Mouse (Mus musculus): ENCODE data around the gene Prpf40b. TPM values are rescaled to one million over a fixed set of nuclear protein-coding genes. Genes with fewer than 3 reads are reported as not detected.

Gene Prpf40b
- total and polyA plus RNA-seq, 3 experiments, result 24.7 to 46.4 TPM; not detected in 1

DNA sequence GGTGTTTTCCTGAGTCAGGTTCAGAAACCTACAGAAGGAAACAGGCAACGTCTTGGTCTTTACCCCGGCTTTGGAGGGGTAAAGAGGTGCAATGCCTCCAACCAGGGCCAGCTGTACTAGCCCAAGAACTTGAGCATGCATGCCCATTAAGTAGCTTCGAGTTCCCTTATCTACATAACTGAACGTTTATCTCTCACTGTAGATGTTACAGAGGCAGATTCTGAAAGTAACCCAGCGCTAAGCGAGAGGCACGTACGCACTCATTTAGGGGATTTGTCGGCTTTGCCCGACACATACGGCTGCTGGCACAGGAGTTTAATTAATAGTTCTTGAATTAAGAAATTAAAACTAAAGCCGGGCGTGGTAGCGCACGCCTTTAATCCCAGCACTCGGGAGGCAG lies 600 bp upstream of the Prpf40b start:
- Histone ChIP-seq H3K27ac (ENCODE audit: control insufficient read depth, low read depth, low read length) (peak overlapping the region; percentile 0; the same call in 1 of the 2 replicates), H3K79me2 (ENCODE audit: control insufficient read depth, insufficient read depth, low read length, poor library complexity) (peaks cover 1% of the 10 kb centered on the region), H3K27me3 (ENCODE audit: control insufficient read depth in 1 of 2, insufficient read depth in 2 of 2, low read length in 2 of 2) (peaks cover 4 to 5% of the 10 kb centered on the region in 2 experiments), H3K9me3 (replicated peaks; ENCODE audit: insufficient read depth, low read length) (no peaks in the 10 kb centered on the region), H3K9ac (ENCODE audit: control insufficient read depth, low read depth, low read length, poor library complexity, severe bottlenecking) (peak overlapping the region; percentile 88), H3K4me3 (ENCODE audit: control insufficient read depth in 1 of 2, insufficient read depth in 1 of 2, low read depth in 2 of 2, low read length in 2 of 2) (peak overlapping the region; percentile 73 to 84), H3K36me3 (ENCODE audit: control insufficient read depth in 1 of 2, insufficient read depth in 2 of 2, low read length in 2 of 2) (peaks cover 0 to 5% of the 10 kb centered on the region in 2 experiments; a peak in 1 of 4 replicates), H3K4me1 (ENCODE audit: control insufficient read depth in 1 of 2, insufficient read depth in 2 of 2, low read length in 2 of 2) (peaks cover 2 to 5% of the 10 kb centered on the region in 2 experiments; a peak in 1 of 4 replicates)
- TF ChIP-seq ZMIZ1 (IDR thresholded peaks at IDR 0.05; ENCODE audit: low read depth, low read length), result peak; percentile 53; the same call in 1 of the 2 replicates
- no peak for TF ChIP-seq POLR2AphosphoS5 (IDR thresholded peaks at IDR 0.05; ENCODE audit: borderline replicate concordance, low read depth, low read length)
- TF ChIP-seq GATA1 (IDR thresholded peaks at IDR 0.05; ENCODE audit: low read depth, low read length), result peak; percentile 80
- TF ChIP-seq TBP (IDR thresholded peaks at IDR 0.05; ENCODE audit: low read depth, low read length), result 0 out of 2 replicates have a peak, but pooled peaks have one; percentile 15
- peak; percentile 41; the same call in 1 of the 2 replicates for TF ChIP-seq E2F4 (IDR thresholded peaks at IDR 0.05; ENCODE audit: borderline replicate concordance, low read depth, low read length)
- no peak for TF ChIP-seq SMC3 (IDR thresholded peaks at IDR 0.05; ENCODE audit: low read depth, low read length)
- TF ChIP-seq SIN3A (IDR thresholded peaks at IDR 0.05; ENCODE audit: low read length), result peak; percentile 68
- 0 out of 2 replicates have a peak, but pooled peaks have one; percentile 24 for TF ChIP-seq MAX (IDR thresholded peaks at IDR 0.05; ENCODE audit: low read length)
- TF ChIP-seq MYC (IDR thresholded peaks at IDR 0.05; ENCODE audit: low read depth, low read length), result 0 out of 2 replicates have a peak, but pooled peaks have one; percentile 22
- peak; percentile 78 for DNase-seq (ENCODE audit: low read depth, low spot score)

DNA sequence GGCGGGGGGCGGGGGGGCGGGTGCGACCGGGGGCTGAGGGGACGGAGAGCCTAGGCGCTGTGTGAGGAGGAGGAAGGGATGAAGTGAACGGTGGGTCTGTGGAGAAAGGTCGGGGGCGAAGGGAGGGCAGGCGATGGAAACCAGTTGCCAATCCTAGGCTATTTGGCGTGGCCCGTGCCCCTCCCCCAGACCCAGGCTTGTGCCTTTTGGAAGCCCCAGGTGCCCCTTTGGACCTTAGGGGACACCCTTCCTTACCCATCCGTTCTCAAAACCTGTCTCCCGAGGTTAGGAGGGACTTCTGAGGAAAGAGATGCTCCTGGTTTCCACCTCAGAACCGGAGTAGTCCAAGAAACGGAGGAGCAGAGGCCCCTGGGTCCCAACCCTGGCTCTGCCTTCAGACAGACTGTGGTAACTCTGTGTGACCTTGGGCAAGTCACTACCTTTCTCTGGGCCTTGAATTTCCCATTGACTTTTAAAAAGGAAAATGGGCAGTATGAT lies 646 bp downstream of the Prpf40b start, which contains the start of gene Fam186b:
TSS of gene Fam186b (minus strand) at position 405 of the 498 bp plus-strand sequence.
- DNase-seq (ENCODE audit: low read depth, low spot score), result no peak
- peaks cover 0 to 5% of the 10 kb centered on the region in 2 experiments; a peak in 1 of 4 replicates for H3K36me3 ChIP-seq (ENCODE audit: control insufficient read depth in 1 of 2, insufficient read depth in 2 of 2, low read length in 2 of 2)
- TF ChIP-seq E2F4 (IDR thresholded peaks at IDR 0.05; ENCODE audit: borderline replicate concordance, low read depth, low read length) (no peak), MYC (IDR thresholded peaks at IDR 0.05; ENCODE audit: low read depth, low read length) (no peak), MXI1 (IDR thresholded peaks at IDR 0.05; ENCODE audit: low read depth, low read length) (no peak), TCF12 (IDR thresholded peaks at IDR 0.05; ENCODE audit: low read depth, low read length) (no peak), EP300 (IDR thresholded peaks at IDR 0.05; ENCODE audit: low read depth in 1 of 2, low read length in 2 of 2) (no peak), USF1 (IDR thresholded peaks at IDR 0.05; ENCODE audit: low read depth, low read length) (no peak), CHD1 (IDR thresholded peaks at IDR 0.05; ENCODE audit: low read depth, low read length) (no peak), GATA1 (IDR thresholded peaks at IDR 0.05; ENCODE audit: low read depth, low read length) (no peak)
- H3K4me3 ChIP-seq (ENCODE audit: control insufficient read depth in 1 of 2, insufficient read depth in 1 of 2, low read depth in 2 of 2, low read length in 2 of 2), result peak within 1 kb of the TSS; percentile 73 to 84
- no peaks in the 10 kb centered on the region for H3K9me3 ChIP-seq (replicated peaks; ENCODE audit: insufficient read depth, low read length)
- peaks cover 1% of the 10 kb centered on the region for H3K79me2 ChIP-seq (ENCODE audit: control insufficient read depth, insufficient read depth, low read length, poor library complexity)
- peaks cover 4 to 5% of the 10 kb centered on the region in 2 experiments for H3K27me3 ChIP-seq (ENCODE audit: control insufficient read depth in 1 of 2, insufficient read depth in 2 of 2, low read length in 2 of 2)
- peak within 1 kb of the TSS; percentile 88 for H3K9ac ChIP-seq (ENCODE audit: control insufficient read depth, low read depth, low read length, poor library complexity, severe bottlenecking)
- peak within 1 kb of the TSS; percentile 50 for H3K27ac ChIP-seq (ENCODE audit: control insufficient read depth, low read depth, low read length)
- H3K4me1 ChIP-seq (ENCODE audit: control insufficient read depth in 1 of 2, insufficient read depth in 2 of 2, low read length in 2 of 2), result peaks cover 2 to 8% of the 10 kb centered on the region in 2 experiments; a peak in 1 of 4 replicates
